Mouse (Mus musculus) gastrocnemius, adult 8-10 months (tissue): ENCODE measurements around the gene Agbl4. TPM values are rescaled to one million over a fixed set of nuclear protein-coding genes. Genes with fewer than 3 reads are reported as not detected.

Source experiments
- total RNA-seq, 4 experiments: library from RNA; stranded (reverse); gene quantifications; 2 replicates each; pipeline ENCODE4 v1.2.4; 2022

Agbl4 gene
- total RNA-seq, 4 experiments from 2014 or later: not detected

Other genes with a start within 250 kb of the Agbl4 start
- gene Elavl4, start 45.8 kb upstream of the Agbl4 start, total RNA-seq: not detected